Mouse (Mus musculus) adrenal gland, adult (tissue): Measurements from ENCODE around the gene 9430015G10Rik.

Experiments
- DNase-seq, 2 experiments: peaks; one replicate each; pipeline ENCODE4 v3.0.0; 2022 to 2023; ENCODE audit warnings: low spot score in 1 of 2; ENCODE audit not compliant: inconsistent age in 2 of 2

9430015G10Rik gene

DNA sequence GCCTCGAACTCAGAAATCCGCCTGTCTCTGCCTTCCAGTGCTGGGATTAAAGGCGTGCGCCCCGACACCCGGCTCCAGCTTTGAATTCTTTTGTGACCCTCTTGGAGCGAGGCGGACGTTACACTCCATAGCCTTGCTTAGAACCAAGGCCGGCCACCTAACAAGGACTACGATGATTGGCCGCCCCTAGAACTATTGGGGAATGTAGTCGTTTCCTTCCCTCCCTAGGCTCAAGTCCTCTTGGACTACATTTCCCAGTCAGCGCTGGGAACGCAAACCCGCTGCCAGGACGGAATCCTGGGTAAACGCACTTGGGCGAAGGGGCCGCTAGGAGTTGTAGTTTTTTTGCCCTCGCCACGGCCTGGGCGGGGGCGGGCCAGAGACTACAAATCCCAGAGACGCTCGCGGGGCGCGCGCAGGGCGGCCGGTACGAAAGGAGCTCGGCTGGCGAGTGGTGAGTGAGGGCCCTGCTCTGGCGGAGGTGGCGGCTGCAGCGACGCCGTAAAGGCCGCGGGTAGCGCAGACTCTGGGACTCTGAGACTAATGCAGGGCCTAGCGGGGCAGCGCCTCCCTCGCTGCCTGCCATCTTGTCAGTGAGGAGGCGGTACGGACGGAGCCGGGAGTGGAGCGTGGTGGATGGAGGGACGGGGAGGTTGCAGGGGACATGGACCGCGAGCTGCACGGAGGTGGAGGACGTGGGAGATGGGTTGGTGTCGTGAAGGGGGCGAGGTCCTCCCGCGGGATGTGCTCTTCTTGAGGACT is at the start of gene 9430015G10Rik:
Gene 9430015G10Rik, plus strand, starts transcription at position 413 of the 762 bp plus-strand sequence.
- peak; percentile 98 to 99 for DNase-seq

DNA sequence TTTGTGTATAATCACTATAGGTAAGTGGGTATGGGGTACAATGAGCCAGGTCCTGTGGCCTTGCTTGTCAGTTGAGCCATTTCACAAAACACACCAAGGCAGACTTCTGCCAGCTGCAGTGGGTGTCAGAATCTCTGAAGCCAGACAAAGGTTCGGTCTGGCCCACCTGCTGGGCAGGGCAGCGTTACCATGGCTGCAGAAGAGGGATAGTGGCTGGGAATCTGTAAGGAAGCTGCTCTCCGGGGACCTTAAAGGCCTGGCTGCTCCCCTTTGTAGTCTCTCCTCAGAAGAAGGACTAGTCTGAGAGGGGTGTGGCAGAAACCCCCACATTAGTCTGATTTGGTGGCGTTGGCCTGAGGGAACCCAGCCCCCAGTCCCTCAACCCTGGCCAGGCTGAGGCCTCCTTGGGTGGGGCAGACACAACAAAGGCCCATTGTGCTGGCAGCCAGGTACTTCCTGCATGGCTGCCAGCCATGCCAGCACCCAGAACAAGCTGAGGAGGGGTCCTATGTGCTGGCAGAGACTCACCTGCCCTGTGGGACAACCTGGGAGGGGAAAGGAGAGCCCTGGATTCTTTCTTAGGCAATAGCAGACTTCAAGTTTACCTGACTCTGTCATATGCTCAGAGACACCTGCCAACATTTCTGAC is 45.8 kb upstream of the 9430015G10Rik start:
- no peak for DNase-seq

DNA sequence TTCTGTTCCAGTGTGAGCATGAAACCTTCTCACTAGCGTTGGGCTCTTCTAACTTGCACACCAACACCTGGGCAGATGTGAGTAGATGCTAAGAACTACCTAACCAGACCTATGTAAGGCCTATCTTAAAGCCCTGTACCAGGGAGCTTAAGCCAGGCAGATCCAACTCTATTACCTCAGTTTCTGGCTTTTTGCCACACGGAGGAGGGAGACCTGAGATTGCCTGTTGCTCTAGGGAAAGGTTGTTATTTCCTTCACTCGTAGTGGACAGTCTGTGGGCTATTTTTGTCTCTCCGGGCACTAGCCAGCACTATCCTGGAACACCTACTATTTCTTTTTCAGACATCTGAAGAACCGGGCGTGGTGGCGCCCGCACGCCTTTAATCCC is 45.3 kb upstream of the 9430015G10Rik start:
- no peak for DNase-seq

DNA sequence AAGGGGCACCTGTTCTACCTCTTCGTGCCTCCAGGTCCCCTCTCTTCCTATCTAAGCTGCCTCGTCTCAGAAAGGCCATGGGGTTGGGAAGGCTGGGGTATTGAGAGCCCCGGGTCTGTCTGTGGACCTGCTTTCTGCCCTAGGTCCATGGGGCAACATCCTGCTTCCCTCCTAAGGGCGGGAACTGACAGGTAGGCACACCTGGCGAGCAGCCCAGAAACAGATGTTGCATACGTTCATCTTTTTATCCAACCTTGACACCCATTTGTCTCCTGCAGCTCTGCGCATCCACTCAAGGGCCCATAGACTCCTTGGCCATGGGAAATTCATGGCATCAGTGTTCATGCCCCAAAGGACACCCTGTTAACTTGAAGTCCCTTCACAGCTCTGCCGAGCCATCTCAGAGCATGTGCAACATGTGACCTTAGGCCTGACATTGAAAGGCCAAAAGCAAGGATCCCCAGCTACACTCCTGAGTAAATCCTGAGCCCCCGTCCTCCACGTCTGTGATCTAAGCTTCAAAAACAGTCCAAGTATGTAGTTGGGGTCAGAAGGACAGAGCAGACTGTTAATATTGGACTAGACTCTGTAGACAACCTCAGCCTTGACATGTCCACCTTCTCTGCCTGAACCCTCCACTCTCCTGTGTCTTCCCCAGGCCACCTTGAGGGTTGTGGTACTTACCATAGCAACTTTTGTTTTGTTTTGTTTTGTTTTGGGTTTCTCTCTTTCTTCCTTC is 44.5 kb upstream of the 9430015G10Rik start:
- DNase-seq = no peak

DNA sequence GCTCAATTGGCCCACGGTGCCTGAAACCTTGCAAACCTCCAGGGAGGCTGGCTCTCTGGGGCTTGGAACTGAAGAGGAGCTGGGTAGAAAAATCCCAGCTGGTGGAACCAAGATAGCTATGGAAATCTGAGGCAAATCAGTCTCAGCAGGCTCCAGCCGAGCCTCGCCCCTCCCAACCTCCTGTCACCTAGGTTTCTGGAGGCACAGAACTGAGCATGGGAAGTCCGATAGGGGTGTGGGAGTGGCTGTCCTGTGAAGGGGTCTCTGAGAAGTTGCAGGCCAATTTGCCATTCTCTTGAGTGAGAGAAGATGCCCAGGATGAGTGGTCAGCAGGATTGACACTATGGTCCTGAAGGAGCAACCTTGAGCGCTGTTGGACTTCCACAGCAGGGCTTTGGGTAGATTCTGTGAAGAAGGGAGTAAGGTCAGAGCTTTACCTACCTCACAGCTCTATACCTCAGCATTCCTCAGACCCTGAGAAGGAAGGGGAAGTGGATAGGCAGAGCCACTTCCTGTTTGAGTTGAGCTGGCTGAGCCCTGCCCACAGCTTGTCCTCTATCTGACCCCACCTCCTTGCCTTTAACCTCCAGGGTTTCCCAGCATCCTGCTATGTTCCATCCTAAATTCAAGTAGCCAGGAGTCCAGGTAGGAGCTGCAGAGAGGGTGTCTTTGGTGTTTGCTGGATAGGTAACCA is 42.4 kb upstream of the 9430015G10Rik start:
- DNase-seq = no peak

DNA sequence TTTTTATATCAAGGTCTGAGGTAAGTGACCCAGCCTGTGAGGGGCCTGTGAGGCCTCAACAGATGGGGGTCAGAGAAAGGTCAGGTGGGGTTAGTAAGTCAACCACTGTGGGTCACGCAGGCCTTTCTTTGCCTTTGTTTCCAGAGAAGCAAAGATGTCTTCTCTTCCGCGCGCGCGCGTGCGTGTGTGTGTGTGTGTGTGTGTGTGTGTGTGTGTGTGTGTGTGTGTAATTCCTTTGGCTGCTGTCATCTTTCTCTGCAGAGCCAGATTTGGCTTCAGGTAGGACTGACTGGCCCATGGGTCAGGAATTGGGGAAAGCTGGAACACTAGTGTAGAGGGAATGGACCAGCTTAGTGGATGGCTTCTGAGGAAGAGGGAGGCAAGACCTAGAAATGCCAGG is 40.1 kb upstream of the 9430015G10Rik start:
- no peak for DNase-seq

DNA sequence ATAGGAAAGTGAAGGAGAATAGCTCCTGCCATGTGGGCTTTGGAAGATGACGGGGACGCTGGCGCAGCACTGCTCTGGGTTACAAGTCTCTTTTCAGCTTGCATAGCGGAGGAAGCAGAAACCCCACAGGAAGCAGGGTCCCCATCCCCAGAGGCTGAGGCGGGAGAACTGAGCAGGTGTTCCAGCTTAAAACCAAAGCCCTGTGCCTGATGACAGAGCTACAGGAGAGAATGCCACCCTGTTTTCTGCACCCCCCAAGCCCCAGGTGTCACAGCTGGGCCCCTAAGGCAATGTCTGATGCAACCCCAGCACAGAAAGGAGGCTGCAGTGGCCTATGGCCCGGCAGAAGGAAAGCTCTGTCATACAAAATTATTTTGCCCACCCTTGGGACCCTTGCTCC is 39.5 kb upstream of the 9430015G10Rik start:
- DNase-seq = no peak

DNA sequence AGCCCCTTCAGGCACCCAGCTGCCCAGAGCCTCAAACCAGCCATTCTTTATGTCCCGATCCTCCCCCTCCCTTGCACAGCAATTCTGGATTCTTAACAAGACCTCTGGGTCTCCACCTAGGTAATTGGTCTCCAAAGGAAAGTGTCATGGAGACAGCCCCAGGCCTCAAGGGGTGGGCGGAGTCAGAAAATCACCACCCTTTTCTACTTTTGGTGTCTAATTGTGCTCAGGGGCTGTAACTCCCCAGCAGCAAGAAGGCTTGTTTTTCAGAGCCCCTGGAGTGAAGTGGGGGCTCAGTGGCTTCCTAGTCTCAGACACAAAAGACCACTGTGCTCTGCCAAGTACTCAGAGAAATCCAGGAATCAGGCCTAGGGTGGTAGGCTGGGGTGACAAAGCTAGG is 39.1 kb upstream of the 9430015G10Rik start:
- DNase-seq = no peak

DNA sequence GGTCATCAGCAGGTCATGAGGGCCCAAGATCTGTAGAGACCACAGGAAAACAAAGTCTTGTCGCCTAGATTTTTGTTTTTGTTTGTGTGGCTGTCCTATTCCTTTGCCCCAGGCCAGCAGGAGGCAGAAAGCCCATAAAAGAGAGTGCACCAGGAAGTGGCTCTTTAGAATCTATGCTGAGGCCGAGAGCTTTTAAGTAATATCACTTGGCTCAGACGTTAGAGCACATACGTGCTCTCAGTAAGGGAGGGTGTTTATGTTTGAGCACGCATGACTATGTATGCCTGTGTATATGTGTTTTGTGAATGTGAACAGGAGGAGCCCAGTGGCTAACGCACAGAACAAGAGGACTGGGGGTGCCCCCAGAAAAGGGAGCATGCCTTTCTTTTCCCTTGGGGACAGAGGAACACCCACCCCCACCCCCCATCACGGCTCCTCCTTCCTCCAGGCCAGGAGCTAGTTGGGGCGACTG is 32.8 kb upstream of the 9430015G10Rik start:
- no peak for DNase-seq

DNA sequence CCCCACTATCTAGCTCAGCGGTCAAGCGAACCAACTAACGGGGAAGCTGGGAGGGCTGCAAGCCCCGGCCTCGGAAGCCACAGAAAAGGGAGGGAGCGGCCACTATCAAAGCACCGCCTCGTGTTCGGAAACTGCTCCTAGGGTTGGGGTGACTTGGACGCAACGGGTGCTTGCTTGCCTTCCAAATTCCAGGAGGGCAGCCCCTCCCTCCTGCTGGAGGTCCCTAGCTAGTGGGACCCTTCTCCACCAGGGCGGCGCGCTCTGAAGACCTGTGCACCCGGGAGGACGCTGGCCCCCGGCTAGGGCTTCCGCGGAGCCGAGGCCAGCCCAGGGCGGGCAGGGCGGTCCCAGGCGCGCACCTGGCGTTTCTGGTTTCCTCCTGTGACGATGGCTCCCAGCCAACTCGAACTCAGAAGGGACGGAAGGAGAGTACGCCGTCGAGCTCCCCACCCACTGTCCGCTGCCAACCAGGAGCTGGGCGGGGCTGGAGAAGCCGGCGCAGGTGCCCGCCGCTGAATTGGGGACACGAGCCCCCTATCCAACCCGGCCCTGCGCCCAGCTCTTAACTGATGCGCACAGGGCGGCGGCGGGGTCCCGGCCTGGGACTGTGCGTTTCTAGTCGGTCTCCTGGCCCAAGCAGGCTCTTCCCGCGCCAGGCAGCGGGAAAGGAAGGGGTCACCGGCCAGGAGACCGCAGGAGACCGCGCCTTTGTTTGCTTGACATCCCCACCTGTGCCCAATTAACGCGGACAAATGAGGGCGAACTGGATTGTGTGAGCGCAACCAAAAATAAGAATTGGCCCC is 32.1 kb upstream of the 9430015G10Rik start:
- peak; percentile 13 to 50 for DNase-seq

DNA sequence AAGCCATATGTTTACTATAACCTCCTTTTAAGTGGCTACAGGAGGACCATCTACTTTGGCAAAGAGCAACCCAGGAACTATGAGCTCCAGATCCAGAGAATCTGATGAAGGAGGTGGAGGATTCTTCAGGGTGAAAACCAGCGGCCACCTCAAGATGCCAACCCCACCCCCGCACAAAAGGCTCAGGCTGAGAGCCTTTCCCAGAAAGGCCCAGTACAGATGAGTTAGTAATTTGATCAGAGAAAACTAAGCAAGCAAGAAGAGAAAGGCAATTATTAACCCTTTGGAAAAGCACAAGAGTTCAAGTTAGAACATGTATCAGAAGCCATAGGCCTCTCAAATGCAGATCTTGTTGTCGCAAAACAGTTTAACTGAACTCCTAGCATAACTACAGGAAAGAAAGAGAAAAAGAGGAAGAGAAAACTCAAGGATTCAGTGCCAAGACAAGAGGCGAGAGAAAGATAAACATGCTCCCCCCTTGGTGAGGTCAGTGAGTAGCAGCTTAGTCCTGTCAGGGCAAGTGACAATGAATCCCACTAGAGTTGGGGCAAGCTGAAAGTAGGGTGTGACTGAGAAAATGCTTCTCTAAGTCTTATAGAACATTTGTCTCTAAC is 27.1 kb upstream of the 9430015G10Rik start:
- DNase-seq = no peak

DNA sequence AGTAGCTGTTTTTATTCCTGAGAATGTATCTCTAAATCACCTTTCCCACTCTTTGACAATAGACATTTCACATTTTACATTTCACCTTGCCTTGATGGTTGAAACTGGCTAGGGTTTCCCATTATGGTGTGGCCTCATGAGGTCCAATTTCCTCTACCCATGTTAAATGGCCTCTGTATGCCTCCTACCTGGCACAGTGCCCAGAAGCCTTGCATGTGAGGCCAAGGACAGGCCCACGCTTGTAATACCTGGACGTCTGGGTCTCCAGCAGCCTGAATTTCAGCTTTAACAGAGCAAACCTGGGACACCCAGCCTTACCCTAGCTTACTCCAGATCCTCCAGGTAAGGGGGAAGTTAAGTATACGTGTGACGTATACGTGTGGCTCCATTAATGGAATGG is 26.4 kb upstream of the 9430015G10Rik start:
- peak; percentile 21 to 64 for DNase-seq

DNA sequence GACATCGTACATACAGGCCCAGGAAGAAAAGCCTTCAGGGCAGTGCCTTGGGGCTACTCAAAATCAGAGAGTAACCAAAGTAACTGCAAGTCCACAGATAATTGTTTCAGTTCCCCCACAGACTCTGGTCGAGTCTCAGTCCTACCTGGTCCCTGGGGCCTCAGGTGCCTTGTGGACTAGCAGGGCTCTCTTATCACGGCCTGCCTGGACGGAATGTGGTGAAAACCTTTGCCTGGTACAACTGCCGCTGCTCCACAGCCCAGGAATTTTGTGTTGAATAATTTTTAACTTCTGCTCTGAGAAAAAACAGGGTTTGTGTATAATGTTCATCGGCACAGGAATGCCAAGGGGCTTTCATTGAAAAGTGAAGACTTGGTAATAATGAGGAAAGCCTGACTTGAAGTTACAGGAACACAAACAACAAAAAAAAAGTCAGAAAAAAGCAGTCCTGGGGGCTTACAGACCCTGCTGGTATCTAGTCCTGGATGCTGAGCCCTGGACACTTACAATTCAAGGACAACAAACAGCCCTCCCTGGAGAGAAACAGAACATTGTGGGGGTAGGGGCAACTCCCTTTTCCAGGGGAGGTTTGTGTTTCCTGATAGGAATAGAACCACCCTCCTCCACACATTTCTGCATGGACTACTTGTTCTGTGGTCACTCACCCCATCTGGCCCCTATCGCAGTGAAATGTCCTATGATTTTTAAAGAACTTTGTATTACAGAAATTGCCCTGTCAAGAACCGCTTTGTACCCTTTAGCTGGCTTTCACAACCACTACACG is 25.5 kb upstream of the 9430015G10Rik start:
- DNase-seq = no peak

DNA sequence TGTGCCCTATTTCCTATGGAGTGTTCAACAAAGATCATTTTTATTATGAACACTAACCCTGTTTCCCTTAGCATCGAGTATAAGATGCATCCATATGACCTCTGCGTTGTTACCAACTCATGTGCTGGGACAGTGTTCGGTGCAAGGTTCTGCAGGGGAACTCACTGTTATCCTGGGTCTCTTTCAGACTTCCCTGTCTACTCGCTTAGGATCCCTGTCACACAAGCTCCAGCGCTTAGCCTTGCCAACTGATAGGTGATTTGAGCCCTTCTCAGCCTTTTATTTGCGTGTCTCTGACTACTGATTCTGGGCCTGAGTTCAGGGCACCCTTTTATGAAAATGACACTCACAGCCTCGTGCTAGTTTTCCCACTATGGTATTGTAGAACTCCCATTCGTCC is 24.5 kb upstream of the 9430015G10Rik start:
- DNase-seq = no peak

DNA sequence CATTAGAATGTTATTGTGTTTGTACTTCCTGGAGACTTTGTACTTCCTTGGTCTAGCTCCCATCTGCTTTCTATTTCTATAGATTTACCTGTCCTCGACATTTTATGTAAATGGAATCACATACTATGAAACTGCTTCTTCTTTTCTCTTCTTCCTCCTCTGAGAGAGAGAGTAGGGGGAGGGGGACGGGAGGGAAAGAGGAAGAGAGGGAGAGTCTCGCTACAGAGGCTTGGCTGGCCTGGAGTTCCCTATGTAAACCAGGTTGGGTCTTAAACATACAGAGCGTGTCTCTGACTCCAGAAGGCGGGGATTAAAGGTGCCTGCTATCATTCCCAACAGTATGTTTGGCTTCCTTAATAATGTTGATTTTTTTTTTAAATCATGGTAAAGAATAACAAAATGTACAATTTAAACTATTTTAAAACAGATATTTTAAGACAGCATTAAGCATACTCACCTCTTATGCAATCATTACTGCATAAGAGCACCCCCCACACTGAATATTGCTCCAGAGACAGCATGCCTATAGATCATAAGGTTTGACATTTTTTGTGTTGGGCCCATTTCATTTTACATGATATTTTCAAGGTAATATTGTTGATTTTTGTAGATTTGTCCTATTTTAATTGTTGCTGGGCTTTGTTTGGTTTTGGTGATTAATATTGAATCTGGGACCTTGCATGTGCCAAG is 22.2 kb upstream of the 9430015G10Rik start:
- DNase-seq = no peak

DNA sequence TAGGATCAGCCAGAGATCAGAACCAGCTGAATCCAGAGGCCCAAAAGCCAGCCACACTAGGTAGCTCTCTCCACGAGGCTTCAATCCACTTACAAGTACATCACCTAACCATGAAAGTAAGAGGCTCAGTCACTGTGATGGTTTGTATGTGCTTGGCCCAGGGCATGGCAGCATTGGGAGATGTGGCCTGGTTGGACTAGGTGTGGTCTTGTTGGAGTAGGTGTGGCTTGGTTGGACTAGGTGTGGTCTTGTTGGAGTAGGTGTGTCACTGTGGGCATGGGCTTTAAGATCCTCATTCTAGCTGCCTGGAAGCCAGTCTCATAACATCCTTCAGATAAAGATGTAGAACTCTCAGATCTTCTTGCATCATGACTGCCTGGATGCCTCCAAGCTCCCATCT is 18.5 kb upstream of the 9430015G10Rik start:
- DNase-seq = no peak

DNA sequence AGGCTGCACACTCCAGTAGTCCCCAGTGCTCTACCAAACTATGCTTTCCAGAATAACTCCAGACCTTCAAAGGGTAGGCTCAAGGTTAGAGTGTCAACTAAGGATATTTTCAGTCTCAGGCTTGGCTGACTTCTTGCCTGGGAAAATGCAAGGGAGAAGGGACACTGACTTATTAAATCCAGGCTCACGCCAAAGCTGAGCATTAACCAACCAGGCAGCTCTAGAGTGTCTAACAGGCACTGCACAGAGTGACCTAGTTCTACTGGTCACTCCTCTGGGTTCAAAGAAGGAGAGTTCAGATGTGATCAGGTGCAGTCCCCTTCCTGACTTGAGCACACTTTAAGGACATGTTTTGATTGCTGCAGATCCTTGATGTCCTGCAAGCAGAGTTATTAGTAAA is 17.0 kb upstream of the 9430015G10Rik start:
- DNase-seq = peak in 1 of 2 experiments; percentile 33

DNA sequence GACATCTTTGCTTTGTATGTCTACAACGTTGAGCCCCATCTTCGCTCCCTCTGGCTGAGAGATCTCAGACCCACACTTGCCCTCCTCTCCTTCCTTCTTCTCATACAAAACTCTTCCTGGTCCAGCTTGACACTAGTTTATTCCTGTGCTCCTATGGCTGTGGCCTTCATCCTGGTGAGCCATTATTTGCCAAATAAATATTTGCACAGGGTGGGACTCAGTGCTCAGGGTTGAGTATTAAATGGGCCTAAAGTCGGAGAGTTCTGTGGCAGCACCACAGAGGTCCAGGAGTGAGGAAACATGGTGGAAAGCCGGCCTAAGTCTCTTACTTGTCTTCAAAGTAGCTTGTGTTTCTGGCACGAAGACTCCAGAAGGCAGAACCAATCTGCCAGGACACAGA is 16.0 kb upstream of the 9430015G10Rik start:
- no peak for DNase-seq

DNA sequence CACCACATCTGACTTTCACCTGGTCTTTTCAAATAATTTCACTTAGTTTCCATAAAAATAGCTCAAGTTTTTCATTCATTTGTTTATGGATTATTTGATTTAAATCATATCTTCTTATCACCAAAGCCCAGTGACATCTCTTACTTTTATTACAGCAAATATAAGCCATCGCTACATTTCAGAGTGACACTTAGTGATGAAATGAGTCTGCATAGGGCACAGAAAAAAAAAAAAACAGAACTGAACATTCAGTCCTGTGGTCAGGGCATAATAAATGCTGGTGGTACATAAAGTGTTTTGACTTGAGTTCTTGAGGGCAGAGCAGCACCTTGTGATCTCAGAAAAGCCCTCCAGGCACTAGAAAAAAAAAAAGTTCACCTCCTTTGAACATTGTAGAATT is 13.6 kb upstream of the 9430015G10Rik start:
- no peak for DNase-seq
